Mouse (Mus musculus) liver, embryonic 14.5 days (tissue): ENCODE data around the gene Gadl1.

Experiments used
- CTCF ChIP-seq: IDR thresholded peaks from 2 replicates; pipeline ENCODE4 v1.5.1; 2016; ENCODE audit warnings: antibody characterized with exemption, low read depth, control low read depth
- EP300 ChIP-seq: IDR thresholded peaks from 2 replicates; pipeline ENCODE4 v1.6.1; 2016; ENCODE audit warnings: antibody characterized with exemption, low read depth

GRCm38 (mm10) chr9:116041369-116041768 is 132.1 kb downstream of the Gadl1 start:
- TF ChIP-seq CTCF (no peak), EP300 (no peak)
